In the genomic region with DNA sequence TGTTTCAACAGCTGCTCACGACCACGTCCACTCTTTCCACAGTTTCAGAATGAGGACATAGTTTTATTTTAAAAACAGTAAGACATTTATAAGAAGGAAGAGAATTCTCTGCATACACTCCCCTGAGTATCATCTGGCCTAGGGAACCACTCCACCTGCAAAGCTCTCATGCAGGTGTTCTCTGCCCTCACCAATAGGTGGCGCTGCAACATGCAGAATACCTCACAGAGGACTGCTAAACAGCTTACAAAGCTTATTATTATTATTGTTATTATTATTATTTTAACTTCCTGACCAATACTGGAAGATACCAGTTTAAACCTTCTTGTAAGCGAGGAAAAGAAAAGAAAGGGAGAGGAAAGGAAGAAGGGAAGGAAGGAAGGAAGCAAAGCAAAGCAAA, we compare ENCODE assay signal across 8 mouse cellular contexts.
DNase-seq lines count a peak whose midpoint lies in the region; ATAC-seq and TF ChIP-seq lines count a peak whose summit lies in the region.

No protein-coding gene starts in this region.

- no peak overlapping the region for H3K4me3 ChIP-seq in heart, embryonic 10.5 days
- no peak overlapping the region for H3K4me3 ChIP-seq in embryonic fibroblast, embryonic 13.5 days (ENCODE audit: insufficient read depth, low read length)
- no peak overlapping the region for H3K4me3 ChIP-seq in intestine, embryonic 16.5 days (ENCODE audit: low read length)

- no peak overlapping the region for H3K9ac ChIP-seq in intestine, embryonic 16.5 days (ENCODE audit: low read depth, low read length)

- DNase-seq in heart, adult 18-20 months = peak; percentile 16 to 79
- no peak for DNase-seq in heart, embryonic 10.5 days (ENCODE audit: low spot score)
- peak; percentile 17 to 20 for DNase-seq in B cell, adult 2 months
- DNase-seq in adrenal gland, postnatal 14 days = peak; percentile 76
- peak; percentile 37 to 50 for DNase-seq in lung, adult 18-20 months
- DNase-seq in skeletal muscle tissue, adult 2 months (ENCODE audit: low read depth, low spot score) = peak; percentile 21

- no peaks in the 10 kb centered on the region for H3K36me3 ChIP-seq in heart, embryonic 10.5 days
- H3K36me3 ChIP-seq in intestine, embryonic 16.5 days (ENCODE audit: control insufficient read depth, insufficient read depth, low read length) = no peaks in the 10 kb centered on the region

- H3K4me1 ChIP-seq in heart, embryonic 10.5 days = no peaks in the 10 kb centered on the region
- no peaks in the 10 kb centered on the region for H3K4me1 ChIP-seq in embryonic fibroblast, embryonic 13.5 days (ENCODE audit: control insufficient read depth, insufficient read depth, low read length)
- no peaks in the 10 kb centered on the region for H3K4me1 ChIP-seq in intestine, embryonic 16.5 days (ENCODE audit: control insufficient read depth, insufficient read depth, low read length)

- peak; percentile 85 for TF ChIP-seq CTCF in embryonic fibroblast, embryonic 13.5 days (IDR thresholded peaks at IDR 0.05; ENCODE audit: borderline replicate concordance, insufficient read depth, low read length)

- no peak overlapping the region for H3K4me2 ChIP-seq in intestine, embryonic 16.5 days (ENCODE audit: low read depth, low read length)

- no peak for TF ChIP-seq POLR2A in embryonic fibroblast, embryonic 13.5 days (IDR thresholded peaks at IDR 0.05; ENCODE audit: low read depth, low read length)

- peak; percentile 73 for ATAC-seq in intestine, embryonic 16.5 days

- H3K9me3 ChIP-seq in heart, embryonic 10.5 days = no peaks in the 10 kb centered on the region
- H3K9me3 ChIP-seq in intestine, embryonic 16.5 days (ENCODE audit: control insufficient read depth, low read length) = no peaks in the 10 kb centered on the region

- H3K27me3 ChIP-seq in heart, embryonic 10.5 days (ENCODE audit: insufficient read depth, poor library complexity, severe bottlenecking) = no peaks in the 10 kb centered on the region
- H3K27me3 ChIP-seq in intestine, embryonic 16.5 days (replicated peaks; ENCODE audit: control insufficient read depth, insufficient read depth, low read length) = no peaks in the 10 kb centered on the region

- no peak overlapping the region for H3K27ac ChIP-seq in heart, embryonic 10.5 days
- no peak overlapping the region for H3K27ac ChIP-seq in embryonic fibroblast, embryonic 13.5 days (ENCODE audit: insufficient read depth, low read length)
- H3K27ac ChIP-seq in intestine, embryonic 16.5 days (ENCODE audit: low read length) = no peak overlapping the region

- WGBS in heart, embryonic 10.5 days = 26% methylated on average over 4 of the region's 4 CpGs
- WGBS in intestine, embryonic 16.5 days = 25% methylated on average over 4 of the region's 4 CpGs
